Comparison of ENCODE assay signal across 17 mouse cellular contexts in genomic region chr13:112726002-112726401, GRCm38 (mm10).
DNase-seq lines count a peak whose midpoint lies in the region; ATAC-seq lines count a peak whose summit lies in the region.
"Had no signal": no experiment of that assay in that cellular context is flagged by ENCODE, and none has a peak within 500 bp of the region (broad histone marks: within the 10 kb centered on the region; RNA-seq: fewer than 3 reads in every experiment).

No protein-coding gene starts in this region.

- peak; percentile 14 for DNase-seq in kidney, adult 11 months
- DNase-seq in midbrain, embryonic 11.5 days (ENCODE audit: low spot score, missing footprints) = peak; percentile 19
- DNase-seq in gonadal fat pad, adult 2 months (ENCODE audit: low read depth) = peak; percentile 62
- no peak for DNase-seq in embryonic facial prominence, embryonic 10.5 days (ENCODE audit: low spot score)
- DNase-seq: cerebellum, adult 8-10 months; heart, adult 11 months; heart, postnatal 36 days; liver, embryonic 13.5 days; right cerebral cortex, postnatal 14 days had no signal

- H3K27ac ChIP-seq in kidney, embryonic 14.5 days (ENCODE audit: low read depth, low read length) = no peak overlapping the region
- no peak overlapping the region for H3K27ac ChIP-seq in midbrain, embryonic 11.5 days (ENCODE audit: low read depth, low read length)
- no peak overlapping the region for H3K27ac ChIP-seq in midbrain, embryonic 16.5 days (ENCODE audit: low read length)
- no peak overlapping the region for H3K27ac ChIP-seq in embryonic facial prominence, embryonic 10.5 days (replicated peaks)
- H3K27ac ChIP-seq: heart, embryonic 13.5 days; hindbrain, embryonic 14.5 days; limb, embryonic 13.5 days; liver, embryonic 13.5 days had no signal

- H3K9me3 ChIP-seq in kidney, embryonic 14.5 days (ENCODE audit: control insufficient read depth, low read length) = 0 out of 2 replicates have a peak, but pooled peaks cover 3% of the 10 kb centered on the region
- H3K9me3 ChIP-seq in midbrain, embryonic 11.5 days (ENCODE audit: control insufficient read depth, low read length) = no peaks in the 10 kb centered on the region
- no peaks in the 10 kb centered on the region for H3K9me3 ChIP-seq in midbrain, embryonic 16.5 days (replicated peaks; ENCODE audit: control insufficient read depth, low read length, poor library complexity, severe bottlenecking)
- H3K9me3 ChIP-seq in embryonic facial prominence, embryonic 10.5 days = 0 out of 2 replicates have a peak, but pooled peaks cover 4% of the 10 kb centered on the region
- H3K9me3 ChIP-seq: heart, embryonic 13.5 days; limb, embryonic 13.5 days; liver, embryonic 13.5 days had no signal

- 0 out of 2 replicates have a peak, but pooled peaks cover 9% of the 10 kb centered on the region for H3K4me1 ChIP-seq in kidney, embryonic 14.5 days (ENCODE audit: control insufficient read depth, insufficient read depth, low read length)
- H3K4me1 ChIP-seq in midbrain, embryonic 11.5 days (ENCODE audit: control insufficient read depth, insufficient read depth, low read length) = peaks cover 7% of the 10 kb centered on the region; the same call in 1 of the 2 replicates
- H3K4me1 ChIP-seq in midbrain, embryonic 16.5 days (ENCODE audit: control insufficient read depth, insufficient read depth, low read length) = 0 out of 2 replicates have a peak, but pooled peaks cover 5% of the 10 kb centered on the region
- H3K4me1 ChIP-seq in embryonic facial prominence, embryonic 10.5 days = peaks cover 12% of the 10 kb centered on the region
- H3K4me1 ChIP-seq: heart, embryonic 13.5 days; liver, embryonic 13.5 days had no signal

- no peaks in the 10 kb centered on the region for H3K36me3 ChIP-seq in kidney, embryonic 14.5 days (ENCODE audit: control insufficient read depth, insufficient read depth, low read length)
- H3K36me3 ChIP-seq in midbrain, embryonic 11.5 days (ENCODE audit: control insufficient read depth, insufficient read depth, low read length) = no peaks in the 10 kb centered on the region
- peaks cover 3% of the 10 kb centered on the region for H3K36me3 ChIP-seq in midbrain, embryonic 16.5 days (ENCODE audit: control insufficient read depth, insufficient read depth, low read length)
- H3K36me3 ChIP-seq in embryonic facial prominence, embryonic 10.5 days (replicated peaks) = peaks cover 10% of the 10 kb centered on the region
- H3K36me3 ChIP-seq: limb, embryonic 13.5 days had no signal

- ATAC-seq in kidney, embryonic 14.5 days (ENCODE audit: low FRiP score, low TSS enrichment) = no peak
- ATAC-seq in midbrain, embryonic 11.5 days (ENCODE audit: low FRiP score) = no peak
- no peak for ATAC-seq in midbrain, embryonic 16.5 days
- ATAC-seq in erythroid progenitor cell, adult 5-6 weeks (replicated peaks; ENCODE audit: low FRiP score, poor library complexity, severe bottlenecking) = no peak
- ATAC-seq: forebrain, embryonic 16.5 days had no signal

- H3K27me3 ChIP-seq in kidney, embryonic 14.5 days (ENCODE audit: control insufficient read depth, insufficient read depth, low read length) = no peaks in the 10 kb centered on the region
- H3K27me3 ChIP-seq in midbrain, embryonic 11.5 days (ENCODE audit: control insufficient read depth, insufficient read depth, low read length) = no peaks in the 10 kb centered on the region
- H3K27me3 ChIP-seq in midbrain, embryonic 16.5 days (ENCODE audit: control insufficient read depth, insufficient read depth, low read depth, low read length) = no peaks in the 10 kb centered on the region
- H3K27me3 ChIP-seq in embryonic facial prominence, embryonic 10.5 days (replicated peaks; ENCODE audit: low read depth, poor library complexity, severe bottlenecking) = no peaks in the 10 kb centered on the region
- H3K27me3 ChIP-seq: CH12.LX; heart, embryonic 13.5 days; limb, embryonic 13.5 days; liver, embryonic 13.5 days had no signal

- no peak overlapping the region for H3K9ac ChIP-seq in kidney, embryonic 14.5 days (ENCODE audit: low read depth, low read length)
- no peak overlapping the region for H3K9ac ChIP-seq in midbrain, embryonic 11.5 days (ENCODE audit: low read length)
- H3K9ac ChIP-seq in midbrain, embryonic 16.5 days (ENCODE audit: low read depth, low read length) = no peak overlapping the region
- H3K9ac ChIP-seq: heart, embryonic 13.5 days; hindbrain, embryonic 14.5 days; limb, embryonic 13.5 days; liver, embryonic 13.5 days had no signal

- H3K4me2 ChIP-seq in kidney, embryonic 14.5 days (replicated peaks; ENCODE audit: low read depth, low read length) = no peak overlapping the region
- H3K4me2 ChIP-seq in midbrain, embryonic 11.5 days = no peak overlapping the region
- H3K4me2 ChIP-seq in midbrain, embryonic 16.5 days (ENCODE audit: low read length) = no peak overlapping the region
- H3K4me2 ChIP-seq: heart, embryonic 13.5 days; hindbrain, embryonic 14.5 days; limb, embryonic 13.5 days; liver, embryonic 13.5 days had no signal

- H3K4me3 ChIP-seq in kidney, embryonic 14.5 days (ENCODE audit: low read length) = no peak overlapping the region
- no peak overlapping the region for H3K4me3 ChIP-seq in midbrain, embryonic 11.5 days (ENCODE audit: low read depth, low read length)
- no peak overlapping the region for H3K4me3 ChIP-seq in midbrain, embryonic 16.5 days (ENCODE audit: low read depth, low read length)
- no peak overlapping the region for H3K4me3 ChIP-seq in embryonic facial prominence, embryonic 10.5 days
- H3K4me3 ChIP-seq: heart, embryonic 13.5 days; limb, embryonic 13.5 days; liver, embryonic 13.5 days had no signal

- 95% methylated on average over 3 of the region's 3 CpGs for WGBS in kidney, embryonic 14.5 days
- WGBS in midbrain, embryonic 11.5 days = 84% methylated on average over 3 of the region's 3 CpGs
- 83% methylated on average over 3 of the region's 3 CpGs for WGBS in midbrain, embryonic 16.5 days
- WGBS in embryonic facial prominence, embryonic 10.5 days = 85% methylated on average over 3 of the region's 3 CpGs
